Mouse (Mus musculus) heart, adult 8-10 months (tissue): ENCODE results near the gene Tmem102. TPM values are rescaled to one million over a fixed set of nuclear protein-coding genes. Genes with fewer than 3 reads are reported as not detected.

ENCODE experiments used
- DNase-seq: peaks from one replicate; pipeline ENCODE4 v3.0.0; 2022; ENCODE audit warnings: low spot score
- total RNA-seq, 4 experiments: library from RNA; stranded (reverse); gene quantifications; 2 replicates each; pipeline ENCODE4 v1.2.4; 2022

Tmem102 gene
- total RNA-seq, 4 experiments from 2014 or later: 0.14 to 0.57 (median 0.31) TPM

DNA sequence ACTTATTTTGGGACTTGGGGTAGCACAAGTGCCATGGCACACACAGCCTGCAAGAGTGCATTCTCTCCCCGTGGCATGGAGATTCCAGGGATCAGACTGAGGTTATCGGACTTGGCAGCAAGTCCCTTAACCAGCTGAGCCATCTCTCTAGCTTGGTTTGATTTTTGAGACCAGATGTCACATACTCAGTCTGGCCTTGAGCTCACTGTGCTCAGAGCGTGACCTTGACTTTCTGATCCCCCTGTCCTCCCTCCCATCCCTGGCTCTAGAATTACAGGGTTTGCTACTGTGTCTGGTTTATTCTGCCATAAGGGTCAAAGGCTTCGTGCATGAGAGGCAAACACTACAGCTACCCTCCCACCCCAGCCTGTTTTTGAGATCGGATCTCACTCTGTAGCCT, 16.0 kb downstream of the Tmem102 start:
- no peak for DNase-seq

GRCm38 (mm10) chr11:69787306-69787705, 18.1 kb downstream of the Tmem102 start:
- no peak for DNase-seq

DNA sequence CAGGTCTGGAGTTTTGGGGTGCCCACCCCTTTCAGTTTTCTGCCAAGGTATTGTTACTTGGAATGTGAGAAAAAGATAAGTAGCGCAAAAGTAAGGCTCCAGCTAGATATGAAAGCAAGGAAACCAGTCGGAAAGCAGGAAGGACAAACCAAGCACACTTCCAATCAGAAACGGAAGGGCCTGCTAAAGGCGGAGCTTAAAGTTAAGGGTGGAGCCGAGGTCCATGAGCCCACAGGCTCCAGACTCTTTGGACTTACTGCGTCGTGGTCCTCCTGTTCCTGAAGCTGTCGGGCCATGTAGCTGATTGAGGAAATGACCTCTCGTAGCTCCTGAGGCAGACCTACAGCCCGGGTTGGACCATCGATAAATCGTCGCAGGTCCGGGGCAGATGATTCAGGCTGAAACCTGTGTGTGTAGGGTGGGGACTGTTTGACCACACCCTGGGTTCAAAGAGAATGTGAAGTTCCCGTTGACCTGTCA, 20.6 kb downstream of the Tmem102 start:
- peak; percentile 79 for DNase-seq

DNA sequence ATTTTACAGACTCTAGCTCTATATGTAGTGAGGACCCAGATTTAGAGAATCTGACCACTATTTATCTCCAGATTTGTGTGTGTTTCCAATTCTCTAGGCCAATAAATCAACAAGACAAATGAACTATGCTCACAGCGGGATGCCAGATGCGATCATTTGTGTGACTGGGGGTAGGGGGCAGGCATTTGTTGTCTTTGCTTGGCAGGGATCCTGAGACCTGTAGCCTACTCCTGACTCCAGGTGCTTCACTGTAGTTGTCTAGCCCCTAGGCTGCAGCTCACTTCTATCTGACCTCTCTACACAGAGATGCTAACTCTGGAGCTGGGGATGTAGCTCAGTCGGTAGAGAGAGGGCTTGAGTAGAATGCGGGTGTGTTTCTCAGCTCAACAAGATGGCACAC, 23.6 kb downstream of the Tmem102 start:
- no peak for DNase-seq

DNA sequence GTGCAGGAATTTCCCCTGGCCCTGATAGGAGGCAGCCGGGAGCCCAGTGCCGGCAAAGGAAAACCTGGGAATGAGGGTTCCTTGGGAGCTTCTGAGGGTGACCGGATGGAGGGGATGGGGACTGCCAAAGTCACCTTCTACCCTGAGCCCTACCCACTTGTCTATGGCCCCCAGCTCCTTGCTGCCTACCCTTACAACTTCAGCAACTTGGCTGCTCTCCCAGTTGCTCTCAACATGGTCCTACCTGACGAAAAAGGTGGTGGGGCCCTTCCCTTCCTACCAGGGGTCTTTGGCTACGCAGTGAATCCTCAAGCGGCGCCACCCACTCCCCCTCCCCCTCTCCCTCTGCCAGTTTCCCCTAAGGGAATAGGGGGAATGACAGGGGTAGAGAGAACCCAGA, 26.4 kb downstream of the Tmem102 start:
- DNase-seq: no peak

DNA sequence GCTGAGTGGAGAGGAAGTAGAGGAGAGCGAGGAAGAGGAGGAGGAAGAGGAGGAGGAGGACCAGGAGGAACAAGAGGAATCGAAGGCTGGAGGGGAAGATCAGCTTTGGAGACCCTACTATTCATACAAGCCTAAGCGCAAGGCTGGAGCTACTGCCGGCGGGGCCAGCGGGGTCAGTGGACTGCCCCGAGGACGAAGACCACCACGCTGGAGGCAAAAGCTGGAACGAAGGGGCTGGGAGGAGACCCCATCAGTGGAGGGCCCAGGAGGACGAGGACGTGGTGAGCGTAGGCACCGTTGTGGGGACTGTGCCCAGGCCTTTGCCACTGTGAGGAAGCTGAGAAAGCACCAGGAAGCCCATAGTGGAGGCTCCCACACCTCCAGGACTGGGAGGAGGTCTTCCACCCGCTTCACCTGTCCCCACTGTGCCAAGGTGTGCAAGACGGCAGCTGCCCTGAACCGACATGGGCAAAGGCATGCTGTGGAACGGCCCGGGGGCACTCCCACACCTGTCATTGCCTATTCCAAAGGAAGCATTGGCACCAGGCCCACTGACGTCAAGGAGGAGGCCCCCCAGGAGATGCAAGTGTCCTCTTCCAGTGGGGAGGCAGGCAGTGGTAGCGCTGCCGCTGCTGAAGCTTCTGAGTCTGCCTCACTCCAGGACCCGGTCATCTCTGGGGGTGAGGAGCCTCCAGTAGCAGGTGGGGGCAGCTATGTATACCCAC, 27.0 kb downstream of the Tmem102 start:
- DNase-seq: no peak

- no peak for DNase-seq
Observed at GRCm38 (mm10) chr11:69777504-69778257, 27.7 kb downstream of the Tmem102 start.

DNA sequence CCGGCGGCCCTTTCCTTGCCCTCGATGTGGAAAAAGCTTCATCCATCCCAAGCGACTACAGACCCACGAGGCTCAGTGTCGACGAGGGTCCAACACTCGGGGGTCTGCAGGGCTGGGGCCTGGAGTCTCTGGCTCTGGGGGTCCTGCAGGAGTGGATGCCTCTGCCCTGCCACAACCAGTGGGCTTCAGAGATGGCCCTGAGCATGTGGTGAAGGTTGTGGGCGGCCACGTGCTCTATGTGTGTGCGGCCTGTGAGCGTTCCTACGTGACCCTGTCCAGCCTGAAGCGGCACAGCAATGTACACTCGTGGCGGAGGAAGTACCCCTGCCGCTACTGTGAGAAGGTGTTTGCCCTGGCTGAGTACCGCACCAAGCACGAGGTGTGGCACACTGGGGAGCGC, 28.9 kb downstream of the Tmem102 start:
- DNase-seq: no peak

- no peak for DNase-seq
Observed at GRCm38 (mm10) chr11:69775716-69776115, 29.7 kb downstream of the Tmem102 start.

GRCm38 (mm10) chr11:69774961-69775360, 30.5 kb downstream of the Tmem102 start:
- no peak for DNase-seq

GRCm38 (mm10) chr11:69767625-69767909, 37.9 kb downstream of the Tmem102 start:
- DNase-seq: peak; percentile 26

DNA sequence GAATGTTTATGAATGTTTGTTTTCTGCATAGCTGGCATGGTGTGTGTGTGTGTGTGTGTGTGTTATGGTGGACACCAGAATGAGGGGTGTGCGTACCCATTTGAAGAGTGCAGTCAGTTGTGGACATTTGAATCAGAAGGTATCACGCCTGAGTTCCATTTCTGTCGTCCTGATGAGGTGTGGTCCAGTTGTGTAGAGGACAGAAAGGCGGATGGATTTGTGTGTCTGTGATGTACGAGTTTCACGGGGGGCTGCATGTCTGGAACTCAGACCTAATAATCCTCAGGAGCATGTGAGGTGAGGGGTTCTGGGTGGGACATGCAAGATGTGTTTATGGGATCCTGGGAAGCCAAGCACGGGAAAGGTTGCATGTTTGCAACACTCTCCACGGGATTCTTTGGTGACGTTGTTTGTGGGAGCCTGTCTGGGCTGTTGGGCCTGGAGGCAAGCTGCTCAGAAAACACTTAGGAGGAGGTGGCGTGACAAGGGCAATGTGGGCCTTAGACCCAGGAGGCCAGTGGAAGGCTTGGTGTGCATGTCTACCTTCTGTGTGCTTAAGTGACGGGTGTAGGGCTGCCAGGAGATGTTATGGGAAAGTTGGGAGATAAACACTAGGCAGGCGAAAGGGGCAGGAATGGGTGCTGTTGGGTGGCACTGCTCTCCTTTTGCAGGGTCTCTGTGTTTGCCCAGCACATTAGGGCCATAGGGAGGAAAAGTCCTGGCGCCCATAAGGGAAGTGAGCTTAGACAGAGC, 38.4 kb downstream of the Tmem102 start:
- DNase-seq: peak; percentile 21

- peak; percentile 54 for DNase-seq
Observed at GRCm38 (mm10) chr11:69766126-69766609, 39.3 kb downstream of the Tmem102 start.

DNA sequence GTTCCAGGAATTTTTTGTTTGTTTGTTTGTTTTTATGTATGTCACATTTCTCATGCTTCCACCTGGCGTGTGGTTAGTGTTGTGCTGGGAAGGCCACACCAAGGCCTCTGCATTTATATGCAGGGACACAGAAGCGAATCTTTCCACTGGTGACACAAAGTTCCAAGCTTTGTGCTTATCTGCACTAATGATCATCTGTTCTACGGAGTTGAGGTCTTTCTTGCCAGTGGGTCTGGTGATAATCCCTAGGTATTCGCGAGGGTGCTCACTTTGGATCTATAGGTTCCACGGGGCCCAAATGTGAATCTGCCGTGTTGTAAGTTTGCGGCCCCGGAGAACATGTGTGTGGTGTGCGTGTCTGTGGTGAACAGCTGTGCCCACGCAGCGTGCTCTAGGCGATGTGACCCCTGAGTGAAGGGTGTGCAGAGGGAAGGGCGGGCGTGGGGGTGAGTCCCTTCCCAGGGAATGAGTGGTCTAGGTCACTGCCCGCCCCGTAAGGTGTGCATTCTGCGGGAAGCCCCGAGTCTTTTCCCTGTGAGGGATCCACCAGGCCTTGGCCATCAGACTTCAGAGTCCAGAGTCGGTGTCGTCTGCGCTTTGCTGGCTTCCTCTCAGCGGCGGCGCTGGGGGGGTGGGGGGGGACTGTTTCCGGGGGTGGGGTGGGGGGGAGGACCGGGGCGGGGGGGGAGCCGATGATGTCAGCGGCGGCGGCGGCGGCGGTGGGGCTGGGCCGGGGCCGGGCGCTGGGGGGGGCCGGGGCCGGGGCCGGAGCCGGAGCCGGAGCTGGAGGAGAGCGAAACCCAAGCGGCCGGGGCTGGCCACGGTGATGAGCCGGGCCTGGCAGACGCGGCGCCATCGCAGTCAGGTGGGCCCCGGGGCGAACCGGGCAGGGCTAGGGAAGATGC, 40.0 kb downstream of the Tmem102 start, which contains the start of gene Zbtb4:
Gene Zbtb4, plus strand, starts transcription at position 692 of the 905 bp plus-strand sequence.
- DNase-seq: no peak

GRCm38 (mm10) chr11:69763551-69763950, 41.9 kb downstream of the Tmem102 start:
- no peak for DNase-seq

GRCm38 (mm10) chr11:69761868-69762267, 43.6 kb downstream of the Tmem102 start, which contains the start of gene Slc35g3:
Slc35g3 (minus strand) TSS chr11:69761968.
- no peak for DNase-seq

- DNase-seq: no peak
Observed at GRCm38 (mm10) chr11:69760901-69761200, 44.6 kb downstream of the Tmem102 start.

- DNase-seq: no peak
Observed at GRCm38 (mm10) chr11:69760160-69760900, 45.1 kb downstream of the Tmem102 start.

DNA sequence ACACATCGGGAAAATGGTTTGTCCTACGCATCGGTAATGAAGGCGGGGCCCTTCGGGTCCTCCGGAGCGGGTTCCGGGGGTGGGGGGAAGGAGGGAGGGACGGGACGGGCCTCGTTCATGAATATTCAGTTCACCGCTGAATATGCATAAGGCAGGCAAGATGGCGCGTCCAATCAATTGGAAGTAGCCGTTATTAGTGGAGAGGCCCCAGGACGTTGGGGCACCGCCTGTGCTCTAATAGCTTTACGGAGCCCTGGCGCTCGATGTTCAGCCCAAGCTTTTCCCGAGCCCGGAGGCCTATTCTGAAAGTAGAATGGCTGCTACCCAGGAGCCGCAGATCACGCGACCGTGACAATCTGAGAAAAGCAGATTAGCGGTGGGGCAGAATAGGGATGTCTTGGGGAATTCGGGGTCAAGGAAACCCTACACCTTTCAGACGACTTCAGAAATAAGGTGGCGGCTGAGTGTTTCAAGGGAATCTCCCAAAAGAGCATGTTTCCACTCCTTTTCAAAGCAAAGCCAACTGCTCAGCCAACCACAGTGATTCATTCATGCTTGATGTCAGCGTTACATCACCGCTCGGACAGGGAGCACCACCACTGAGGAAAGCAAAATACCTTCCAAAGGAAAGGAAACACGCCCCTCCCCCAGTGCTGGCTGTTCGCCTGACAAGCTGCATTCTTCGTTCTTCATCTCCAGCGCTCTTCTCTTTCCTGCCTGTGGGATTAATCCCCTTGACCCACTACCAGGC, 46.3 kb downstream of the Tmem102 start:
- DNase-seq: peak; percentile 91

DNA sequence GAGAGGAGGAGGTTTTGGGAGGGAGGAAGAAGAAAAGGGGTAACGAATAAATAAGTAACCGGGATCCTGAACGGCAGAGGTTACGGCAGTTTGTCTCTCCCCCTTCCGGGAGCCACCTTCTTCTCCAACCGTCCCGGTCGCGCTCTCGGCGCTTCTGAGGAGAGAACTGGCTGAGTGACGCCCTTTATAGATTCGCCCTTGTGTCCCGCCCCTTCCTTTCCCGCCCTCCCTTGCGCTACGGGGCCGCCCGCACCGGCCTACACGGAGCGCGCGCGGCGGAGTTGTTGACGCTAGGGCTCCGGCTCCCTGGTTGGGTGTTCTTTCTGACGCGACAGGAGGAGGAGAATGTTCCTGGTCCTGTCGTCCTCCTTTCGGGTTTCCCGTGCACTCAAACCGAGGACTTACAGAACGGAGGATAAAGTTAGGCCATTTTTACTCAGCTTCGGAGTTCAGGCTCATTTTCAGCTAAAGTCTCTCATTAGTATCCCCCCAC, 46.9 kb downstream of the Tmem102 start, which contains the start of gene Polr2a:
Gene Polr2a, minus strand, starts transcription at position 160 of the 493 bp plus-strand sequence.
- peak; percentile 98 for DNase-seq
